10 mouse cellular contexts compared by ENCODE assay signal in the genomic region with DNA sequence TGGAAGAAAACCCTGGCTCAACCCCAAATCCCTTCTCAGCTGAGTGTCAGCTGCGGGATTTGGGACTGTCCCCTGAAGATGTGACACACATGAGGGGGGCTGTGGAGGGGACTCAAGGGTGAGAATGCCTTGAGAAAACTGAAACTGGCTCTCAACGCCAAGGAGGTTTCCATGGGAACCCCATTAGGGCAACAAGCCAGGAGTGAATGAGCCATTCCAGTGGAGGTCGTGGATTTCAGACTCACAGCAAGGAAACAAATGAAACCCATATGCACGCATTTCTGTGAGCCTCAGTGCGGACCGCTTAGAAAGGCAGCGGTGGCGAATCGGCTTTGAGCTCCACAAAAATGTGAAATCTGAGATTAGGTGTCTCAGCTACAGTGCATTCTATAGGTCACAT. TPM values are rescaled to one million over a fixed set of nuclear protein-coding genes. Genes with fewer than 3 reads are reported as not detected.
DNase-seq lines count a peak whose midpoint lies in the region; ATAC-seq lines count a peak whose summit lies in the region.
"Had no signal": no experiment of that assay in that cellular context is flagged by ENCODE, and none has a peak within 500 bp of the region (broad histone marks: within the 10 kb centered on the region; RNA-seq: fewer than 3 reads in every experiment).

No protein-coding gene starts in this region.

- 28% methylated on average over 9 of the region's 9 CpGs for WGBS in kidney, embryonic 15.5 days
- 36% methylated on average over 9 of the region's 9 CpGs for WGBS in kidney, embryonic 14.5 days
- WGBS in embryonic facial prominence, embryonic 15.5 days, result 11% methylated on average over 9 of the region's 9 CpGs
- 32% methylated on average over 9 of the region's 9 CpGs for WGBS in midbrain, embryonic 15.5 days

- H3K9ac ChIP-seq in kidney, embryonic 15.5 days, result no peak overlapping the region
- H3K9ac ChIP-seq in kidney, embryonic 14.5 days (ENCODE audit: low read depth, low read length), result no peak overlapping the region
- H3K9ac ChIP-seq in embryonic facial prominence, embryonic 15.5 days, result no peak overlapping the region
- H3K9ac ChIP-seq in midbrain, embryonic 15.5 days, result no peak overlapping the region

- H3K4me3 ChIP-seq in kidney, embryonic 15.5 days (replicated peaks), result no peak overlapping the region
- no peak overlapping the region for H3K4me3 ChIP-seq in kidney, embryonic 14.5 days (ENCODE audit: low read length)
- H3K4me3 ChIP-seq in embryonic facial prominence, embryonic 15.5 days (replicated peaks), result no peak overlapping the region
- no peak overlapping the region for H3K4me3 ChIP-seq in midbrain, embryonic 15.5 days

- H3K36me3 ChIP-seq in kidney, embryonic 15.5 days, result no peaks in the 10 kb centered on the region
- no peaks in the 10 kb centered on the region for H3K36me3 ChIP-seq in kidney, embryonic 14.5 days (ENCODE audit: control insufficient read depth, insufficient read depth, low read length)
- no peaks in the 10 kb centered on the region for H3K36me3 ChIP-seq in embryonic facial prominence, embryonic 15.5 days
- H3K36me3 ChIP-seq in midbrain, embryonic 15.5 days (replicated peaks), result no peaks in the 10 kb centered on the region

- no peaks in the 10 kb centered on the region for H3K27me3 ChIP-seq in kidney, embryonic 15.5 days
- H3K27me3 ChIP-seq in kidney, embryonic 14.5 days (ENCODE audit: control insufficient read depth, insufficient read depth, low read length), result no peaks in the 10 kb centered on the region
- H3K27me3 ChIP-seq in embryonic facial prominence, embryonic 15.5 days, result no peaks in the 10 kb centered on the region
- H3K27me3 ChIP-seq in midbrain, embryonic 15.5 days (replicated peaks), result no peaks in the 10 kb centered on the region

- H3K4me2 ChIP-seq in kidney, embryonic 15.5 days, result 0 out of 2 replicates have a peak overlapping the region, but pooled peaks have one; percentile 7
- H3K4me2 ChIP-seq in kidney, embryonic 14.5 days (replicated peaks; ENCODE audit: low read depth, low read length), result no peak overlapping the region; the same call in 1 of the 2 replicates
- no peak overlapping the region for H3K4me2 ChIP-seq in embryonic facial prominence, embryonic 15.5 days (replicated peaks)
- no peak overlapping the region for H3K4me2 ChIP-seq in midbrain, embryonic 15.5 days

- H3K9me3 ChIP-seq in kidney, embryonic 15.5 days (replicated peaks), result no peaks in the 10 kb centered on the region
- no peaks in the 10 kb centered on the region for H3K9me3 ChIP-seq in kidney, embryonic 14.5 days (ENCODE audit: control insufficient read depth, low read length)
- H3K9me3 ChIP-seq in embryonic facial prominence, embryonic 15.5 days (replicated peaks), result no peaks in the 10 kb centered on the region
- no peaks in the 10 kb centered on the region for H3K9me3 ChIP-seq in midbrain, embryonic 15.5 days

- H3K27ac ChIP-seq in kidney, embryonic 15.5 days, result no peak overlapping the region
- H3K27ac ChIP-seq in kidney, embryonic 14.5 days (ENCODE audit: low read depth, low read length), result no peak overlapping the region
- peak overlapping the region; percentile 83 for H3K27ac ChIP-seq in embryonic facial prominence, embryonic 15.5 days (replicated peaks)
- peak overlapping the region; percentile 11; the same call in 1 of the 2 replicates for H3K27ac ChIP-seq in midbrain, embryonic 15.5 days

- peak; percentile 89 for DNase-seq in adrenal gland, adult 2 months
- peak; percentile 71 for DNase-seq in hindlimb bud, embryonic 11.5 days (ENCODE audit: extremely low spot score, low read depth, low spot score)
- DNase-seq in thymus, postnatal 4 days, result no peak

- 0 out of 2 replicates have a peak, but pooled peaks have one; percentile 12 for ATAC-seq in kidney, embryonic 15.5 days (replicated peaks; ENCODE audit: low FRiP score)
- ATAC-seq in kidney, embryonic 14.5 days (ENCODE audit: low FRiP score, low TSS enrichment), result no peak; the same call in 1 of the 2 replicates
- peak; percentile 85 for ATAC-seq in embryonic facial prominence, embryonic 15.5 days (ENCODE audit: insufficient number of reproducible peaks, low FRiP score, low TSS enrichment, low read depth)
- ATAC-seq in midbrain, embryonic 15.5 days (replicated peaks), result 0 out of 2 replicates have a peak, but pooled peaks have one; percentile 6
- ATAC-seq in megakaryocyte-erythroid progenitor cell, adult 5-6 weeks (replicated peaks; ENCODE audit: low FRiP score, low TSS enrichment, poor library complexity, severe bottlenecking), result no peak

- peaks cover 12% of the 10 kb centered on the region for H3K4me1 ChIP-seq in kidney, embryonic 15.5 days
- H3K4me1 ChIP-seq in kidney, embryonic 14.5 days (ENCODE audit: control insufficient read depth, insufficient read depth, low read length), result peaks cover 13% of the 10 kb centered on the region; the same call in 1 of the 2 replicates
- H3K4me1 ChIP-seq in embryonic facial prominence, embryonic 15.5 days, result peaks cover 33% of the 10 kb centered on the region
- H3K4me1 ChIP-seq in midbrain, embryonic 15.5 days, result peaks cover 4% of the 10 kb centered on the region; the same call in 1 of the 2 replicates

RNA-seq across cellular contexts. Expression of a gene that starts 18.1 kb away (rescaled TPM):
- not detected in 2 replicates for polyA plus RNA-seq in kidney, embryonic 15.5 days (2015; fragmentation: Nextera tagmentation; extraction: Ambion mirVana)
- polyA plus RNA-seq in kidney, embryonic 14.5 days (2014; fragmentation: Nextera tagmentation; extraction: Ambion mirVana), result not detected in 2 replicates
- total RNA-seq in adrenal gland, adult 2 months (2021), result not detected
- polyA plus RNA-seq in adrenal gland, adult 2 months (2012; rRNA removed), result not detected in 2 replicates
- not detected in 2 replicates for polyA plus RNA-seq in embryonic facial prominence, embryonic 15.5 days (2015; fragmentation: Nextera tagmentation; extraction: Ambion mirVana)
- 0.18 TPM in 1 of 2 replicates, not detected in the other for polyA plus RNA-seq in midbrain, embryonic 15.5 days (2015; fragmentation: Nextera tagmentation; extraction: Ambion mirVana)
- not detected in 2 replicates for total RNA-seq in megakaryocyte-erythroid progenitor cell, adult 5-6 weeks (2014; fragmentation: Nextera tagmentation)
- total RNA-seq in megakaryocyte-erythroid progenitor cell, adult 5-6 weeks (2017), result not detected in 2 replicates
- total RNA-seq: MEL had no signal
- polyA plus RNA-seq: heart, embryonic 14.5 days had no signal

RNA-seq across cellular contexts. Expression of a gene that starts 56.3 kb away (rescaled TPM):
- 13.7 and 13.9 TPM in 2 replicates for polyA plus RNA-seq in kidney, embryonic 15.5 days (2015; fragmentation: Nextera tagmentation; extraction: Ambion mirVana)
- 10.2 and 15.1 TPM in 2 replicates for polyA plus RNA-seq in kidney, embryonic 14.5 days (2014; fragmentation: Nextera tagmentation; extraction: Ambion mirVana)
- total RNA-seq in adrenal gland, adult 2 months (2021), result 1 to 10 TPM; 8.4 to 9.4 TPM
- polyA plus RNA-seq in adrenal gland, adult 2 months (2012; rRNA removed), result 4.9 and 6.2 TPM in 2 replicates
- polyA plus RNA-seq in embryonic facial prominence, embryonic 15.5 days (2015; fragmentation: Nextera tagmentation; extraction: Ambion mirVana), result 10.8 and 12.1 TPM in 2 replicates
- polyA plus RNA-seq in midbrain, embryonic 15.5 days (2015; fragmentation: Nextera tagmentation; extraction: Ambion mirVana), result 19.2 and 20.5 TPM in 2 replicates
- total RNA-seq in megakaryocyte-erythroid progenitor cell, adult 5-6 weeks (2014; fragmentation: Nextera tagmentation), result 10.2 and 12.8 TPM in 2 replicates
- total RNA-seq in megakaryocyte-erythroid progenitor cell, adult 5-6 weeks (2017), result 7.4 and 10.3 TPM in 2 replicates

RNA-seq across cellular contexts. Expression of a gene that starts 57.4 kb away (rescaled TPM):
- 111 and 112 TPM in 2 replicates for polyA plus RNA-seq in kidney, embryonic 15.5 days (2015; fragmentation: Nextera tagmentation; extraction: Ambion mirVana)
- 98.4 and 108 TPM in 2 replicates for polyA plus RNA-seq in kidney, embryonic 14.5 days (2014; fragmentation: Nextera tagmentation; extraction: Ambion mirVana)
- total RNA-seq in adrenal gland, adult 2 months (2021), result 100 to 1,000 TPM in 1 of 2 experiments, 10 to 100 TPM in 1; 92.1 to 102 TPM
- polyA plus RNA-seq in adrenal gland, adult 2 months (2012; rRNA removed), result 59.5 and 67.0 TPM in 2 replicates
- 115 and 121 TPM in 2 replicates for polyA plus RNA-seq in embryonic facial prominence, embryonic 15.5 days (2015; fragmentation: Nextera tagmentation; extraction: Ambion mirVana)
- 539 and 549 TPM in 2 replicates for polyA plus RNA-seq in midbrain, embryonic 15.5 days (2015; fragmentation: Nextera tagmentation; extraction: Ambion mirVana)
- total RNA-seq in megakaryocyte-erythroid progenitor cell, adult 5-6 weeks (2014; fragmentation: Nextera tagmentation), result 8.7 and 11.5 TPM in 2 replicates
- total RNA-seq in megakaryocyte-erythroid progenitor cell, adult 5-6 weeks (2017), result 9.0 and 9.6 TPM in 2 replicates

Comparison
In these comparisons a context has a peak if more than half of its experiments do, and no peak if none do; other contexts are left out.
1. ATAC-seq: peak in kidney, embryonic 15.5 days (single experiment), embryonic facial prominence, embryonic 15.5 days (single experiment) and midbrain, embryonic 15.5 days (single experiment); none in kidney, embryonic 14.5 days (single experiment) and megakaryocyte-erythroid progenitor cell, adult 5-6 weeks (single experiment).
2. H3K27ac ChIP-seq: peak in embryonic facial prominence, embryonic 15.5 days (single experiment) and midbrain, embryonic 15.5 days (single experiment); none in kidney, embryonic 15.5 days (single experiment) and kidney, embryonic 14.5 days (single experiment).